Comparison of ENCODE assay signal across 8 mouse cellular contexts in the genomic region with DNA sequence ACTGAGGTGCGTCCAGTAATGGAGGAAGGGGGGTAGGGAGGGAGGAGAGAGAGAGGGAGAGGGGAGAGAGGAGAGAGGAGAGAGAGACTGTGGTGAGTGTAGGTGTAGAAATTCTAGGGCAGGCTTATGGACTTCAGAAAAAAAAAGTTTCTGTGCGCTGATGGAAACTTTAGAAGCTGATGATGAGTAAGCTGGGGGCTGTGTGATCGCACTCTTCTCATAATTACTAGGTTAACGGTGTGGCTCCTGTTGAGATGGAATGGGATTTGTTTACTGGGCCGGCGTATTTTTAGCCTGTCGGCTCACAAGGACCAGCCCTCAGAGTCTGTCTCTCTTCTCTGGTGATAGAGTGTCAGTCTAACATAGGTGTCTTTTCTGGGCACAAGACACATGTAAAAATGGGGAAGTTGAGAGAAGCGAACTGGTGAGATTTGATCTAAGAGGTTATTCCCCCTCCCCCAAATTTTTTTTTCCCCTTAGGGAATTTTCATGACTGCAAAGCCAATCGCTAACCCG. TPM values are rescaled to one million over a fixed set of nuclear protein-coding genes. Genes with fewer than 3 reads are reported as not detected.
DNase-seq lines count a peak whose midpoint lies in the region; ATAC-seq and TF ChIP-seq lines count a peak whose summit lies in the region.

No protein-coding gene starts in this region.

- H3K4me2 ChIP-seq in embryonic facial prominence, embryonic 15.5 days (replicated peaks), result peak overlapping the region; percentile 85
- peak overlapping the region; percentile 80 for H3K4me2 ChIP-seq in hindbrain, postnatal 0 days (ENCODE audit: low read depth, low read length)
- peak overlapping the region; percentile 73 for H3K4me2 ChIP-seq in midbrain, embryonic 15.5 days

- ATAC-seq in embryonic facial prominence, embryonic 15.5 days (ENCODE audit: insufficient number of reproducible peaks, low FRiP score, low TSS enrichment, low read depth), result no peak
- no peak for ATAC-seq in hindbrain, postnatal 0 days
- ATAC-seq in midbrain, embryonic 15.5 days (replicated peaks), result 0 out of 2 replicates have a peak, but pooled peaks have one; percentile 25

- DNase-seq in gastrocnemius, adult 18-20 months (ENCODE audit: low spot score), result peak; percentile 67
- no peak for DNase-seq in gastrocnemius, postnatal 4 days (ENCODE audit: low spot score in 2 of 2)
- DNase-seq in CD4-positive helper T cell, adult 2 months (ENCODE audit: low read depth, low spot score), result peak; percentile 59
- DNase-seq in hindbrain, postnatal 0 days (ENCODE audit: low spot score), result no peak
- DNase-seq in urinary bladder, adult 2 months (ENCODE audit: low spot score), result no peak
- no peak for DNase-seq in thymus, postnatal 10 days (ENCODE audit: low spot score in 2 of 2)

- no peak for TF ChIP-seq CTCF in hindbrain, postnatal 0 days (IDR thresholded peaks at IDR 0.05; ENCODE audit: low read depth)

- 4% methylated on average over 10 of the region's 10 CpGs for whole genome bisulfite sequencing in embryonic facial prominence, embryonic 15.5 days
- 11% methylated on average over 10 of the region's 10 CpGs for WGBS in hindbrain, postnatal 0 days
- whole genome bisulfite sequencing in midbrain, embryonic 15.5 days, result 11% methylated on average over 10 of the region's 10 CpGs

- H3K27me3 ChIP-seq in embryonic facial prominence, embryonic 15.5 days, result no peaks in the 10 kb centered on the region
- no peaks in the 10 kb centered on the region for H3K27me3 ChIP-seq in hindbrain, postnatal 0 days (ENCODE audit: insufficient read depth, low read length)
- H3K27me3 ChIP-seq in midbrain, embryonic 15.5 days (replicated peaks), result no peaks in the 10 kb centered on the region

- H3K4me1 ChIP-seq in embryonic facial prominence, embryonic 15.5 days, result peaks cover 18% of the 10 kb centered on the region
- peaks cover 7% of the 10 kb centered on the region for H3K4me1 ChIP-seq in hindbrain, postnatal 0 days (ENCODE audit: insufficient read depth, low read length)
- H3K4me1 ChIP-seq in midbrain, embryonic 15.5 days, result peaks cover 20% of the 10 kb centered on the region

- H3K9me3 ChIP-seq in embryonic facial prominence, embryonic 15.5 days (replicated peaks), result no peaks in the 10 kb centered on the region
- no peaks in the 10 kb centered on the region for H3K9me3 ChIP-seq in hindbrain, postnatal 0 days (ENCODE audit: low read length)
- no peaks in the 10 kb centered on the region for H3K9me3 ChIP-seq in midbrain, embryonic 15.5 days

- H3K4me3 ChIP-seq in embryonic facial prominence, embryonic 15.5 days (replicated peaks), result peak overlapping the region; percentile 73
- H3K4me3 ChIP-seq in hindbrain, postnatal 0 days (ENCODE audit: low read length), result peak overlapping the region; percentile 88
- peak overlapping the region; percentile 74 for H3K4me3 ChIP-seq in midbrain, embryonic 15.5 days

- H3K27ac ChIP-seq in embryonic facial prominence, embryonic 15.5 days (replicated peaks), result peak overlapping the region; percentile 94; the same call in 1 of the 2 replicates
- no peak overlapping the region; the same call in 1 of the 2 replicates for H3K27ac ChIP-seq in hindbrain, postnatal 0 days
- no peak overlapping the region for H3K27ac ChIP-seq in midbrain, embryonic 15.5 days

- H3K9ac ChIP-seq in embryonic facial prominence, embryonic 15.5 days, result peak overlapping the region; percentile 86
- peak overlapping the region; percentile 84 for H3K9ac ChIP-seq in hindbrain, postnatal 0 days (replicated peaks; ENCODE audit: low read length)
- peak overlapping the region; percentile 80; the same call in 1 of the 2 replicates for H3K9ac ChIP-seq in midbrain, embryonic 15.5 days

- H3K36me3 ChIP-seq in embryonic facial prominence, embryonic 15.5 days, result no peaks in the 10 kb centered on the region
- H3K36me3 ChIP-seq in hindbrain, postnatal 0 days (ENCODE audit: insufficient read depth, low read length), result no peaks in the 10 kb centered on the region
- no peaks in the 10 kb centered on the region for H3K36me3 ChIP-seq in midbrain, embryonic 15.5 days (replicated peaks)

RNA-seq across cellular contexts. Expression of a gene that starts 1.0 kb away (rescaled TPM):
- total RNA-seq in gastrocnemius, adult 18-20 months (2021), result 10 to 100 TPM; 57.4 to 58.2 TPM
- total RNA-seq in gastrocnemius, postnatal 4 days (2021), result 10 to 100 TPM; 61.0 to 65.7 TPM
- polyA plus RNA-seq in embryonic facial prominence, embryonic 15.5 days (2015; fragmentation: Nextera tagmentation; extraction: Ambion mirVana), result 22.0 and 26.1 TPM in 2 replicates
- total RNA-seq in hindbrain, postnatal 0 days (2014; rRNA removed), result 10.1 and 23.6 TPM in 2 replicates
- polyA plus RNA-seq in hindbrain, postnatal 0 days (2015; fragmentation: Nextera tagmentation; extraction: Ambion mirVana), result 9.0 and 11.7 TPM in 2 replicates
- 7.7 and 8.2 TPM in 2 replicates for polyA plus RNA-seq in midbrain, embryonic 15.5 days (2015; fragmentation: Nextera tagmentation; extraction: Ambion mirVana)
- 11.1 and 16.8 TPM in 2 replicates for polyA plus RNA-seq in urinary bladder, adult 2 months (2012; rRNA removed)

RNA-seq across cellular contexts. Expression of a gene that starts 47.0 kb away (rescaled TPM):
- total RNA-seq in gastrocnemius, adult 18-20 months (2021), result 10 to 100 TPM; 19.6 to 19.8 TPM
- 10 to 100 TPM; 24.5 to 32.6 TPM for total RNA-seq in gastrocnemius, postnatal 4 days (2021)
- 41.0 and 46.1 TPM in 2 replicates for polyA plus RNA-seq in embryonic facial prominence, embryonic 15.5 days (2015; fragmentation: Nextera tagmentation; extraction: Ambion mirVana)
- total RNA-seq in hindbrain, postnatal 0 days (2014; rRNA removed), result 22.1 and 24.9 TPM in 2 replicates
- 59.3 and 61.8 TPM in 2 replicates for polyA plus RNA-seq in hindbrain, postnatal 0 days (2015; fragmentation: Nextera tagmentation; extraction: Ambion mirVana)
- 64.4 and 65.6 TPM in 2 replicates for polyA plus RNA-seq in midbrain, embryonic 15.5 days (2015; fragmentation: Nextera tagmentation; extraction: Ambion mirVana)
- polyA plus RNA-seq in urinary bladder, adult 2 months (2012; rRNA removed), result 15.3 and 20.3 TPM in 2 replicates

RNA-seq across cellular contexts. Expression of a gene that starts 56.5 kb away (rescaled TPM):
- total RNA-seq in gastrocnemius, adult 18-20 months (2021), result 1 to 10 TPM; 2.0 to 3.1 TPM
- total RNA-seq in gastrocnemius, postnatal 4 days (2021), result 1 to 10 TPM; 9.3 to 9.7 TPM
- polyA plus RNA-seq in embryonic facial prominence, embryonic 15.5 days (2015; fragmentation: Nextera tagmentation; extraction: Ambion mirVana), result 25.7 and 26.6 TPM in 2 replicates
- 11.0 and 11.7 TPM in 2 replicates for total RNA-seq in hindbrain, postnatal 0 days (2014; rRNA removed)
- 11.4 and 14.0 TPM in 2 replicates for polyA plus RNA-seq in hindbrain, postnatal 0 days (2015; fragmentation: Nextera tagmentation; extraction: Ambion mirVana)
- 8.3 and 14.1 TPM in 2 replicates for polyA plus RNA-seq in midbrain, embryonic 15.5 days (2015; fragmentation: Nextera tagmentation; extraction: Ambion mirVana)
- 33.7 and 35.7 TPM in 2 replicates for polyA plus RNA-seq in urinary bladder, adult 2 months (2012; rRNA removed)

Comparison
In these comparisons a context has a peak if more than half of its experiments do, and no peak if none do; other contexts are left out.
1. DNase-seq: peak in gastrocnemius, adult 18-20 months (single experiment) and CD4-positive helper T cell, adult 2 months (single experiment); none in gastrocnemius, postnatal 4 days (0 of 2), hindbrain, postnatal 0 days (single experiment), urinary bladder, adult 2 months (single experiment) and thymus, postnatal 10 days (0 of 2).
2. Peak in every context shown above with its lines, with median percentiles within 50 percentile points of each other: H3K4me2 ChIP-seq, H3K4me3 ChIP-seq and H3K9ac ChIP-seq.